ENCODE assay signal across 8 mouse cellular contexts in genomic region chr3:63900021-63900571, GRCm38 (mm10). TPM values are rescaled to one million over a fixed set of nuclear protein-coding genes. Genes with fewer than 3 reads are reported as not detected.
DNase-seq lines count a peak whose midpoint lies in the region; ATAC-seq and TF ChIP-seq lines count a peak whose summit lies in the region.

No protein-coding gene starts in this region.

- TF ChIP-seq EP300 in stomach, postnatal 0 days (optimal IDR thresholded peaks at IDR 0.05): no peak

- no peak overlapping the region for H3K27ac ChIP-seq in gastrocnemius, adult 2 months
- peak overlapping the region; percentile 93 for H3K27ac ChIP-seq in hindbrain, embryonic 12.5 days
- no peak overlapping the region for H3K27ac ChIP-seq in liver, embryonic 13.5 days
- H3K27ac ChIP-seq in stomach, postnatal 0 days (replicated peaks): no peak overlapping the region

- no peaks in the 10 kb centered on the region for H3K9me3 ChIP-seq in hindbrain, embryonic 12.5 days (replicated peaks)
- H3K9me3 ChIP-seq in liver, embryonic 13.5 days (replicated peaks): no peaks in the 10 kb centered on the region
- H3K9me3 ChIP-seq in stomach, postnatal 0 days (ENCODE audit: control insufficient read depth, low read length): no peaks in the 10 kb centered on the region

- WGBS in hindbrain, embryonic 12.5 days: 1% methylated on average over 12 of the region's 12 CpGs
- 8% methylated on average over 12 of the region's 12 CpGs for WGBS in liver, embryonic 13.5 days (ENCODE audit: insufficient replicate concordance)
- WGBS in stomach, postnatal 0 days: 9% methylated on average over 12 of the region's 12 CpGs

- H3K4me1 ChIP-seq in hindbrain, embryonic 12.5 days: peaks cover 26% of the 10 kb centered on the region
- no peaks in the 10 kb centered on the region; the same call in 1 of the 2 replicates for H3K4me1 ChIP-seq in liver, embryonic 13.5 days (replicated peaks)
- no peaks in the 10 kb centered on the region for H3K4me1 ChIP-seq in stomach, postnatal 0 days (replicated peaks; ENCODE audit: control insufficient read depth, insufficient read depth)

- peak; percentile 26 for ATAC-seq in hindbrain, embryonic 12.5 days (ENCODE audit: low FRiP score)
- ATAC-seq in liver, embryonic 13.5 days (ENCODE audit: low read depth): no peak
- ATAC-seq in stomach, postnatal 0 days (ENCODE audit: low FRiP score, low TSS enrichment): no peak
- ATAC-seq in cerebellum, adult (ENCODE audit: insufficient number of reproducible peaks, low FRiP score, low TSS enrichment): no peak

- intact Hi-C loops in gastrocnemius, adult 2 months (cut with DNase I): no loop called here

- no peaks in the 10 kb centered on the region for H3K36me3 ChIP-seq in hindbrain, embryonic 12.5 days
- no peaks in the 10 kb centered on the region for H3K36me3 ChIP-seq in liver, embryonic 13.5 days
- no peaks in the 10 kb centered on the region for H3K36me3 ChIP-seq in stomach, postnatal 0 days (ENCODE audit: control insufficient read depth, insufficient read depth, low read length)

- no peak overlapping the region; the same call in 1 of the 2 replicates for H3K9ac ChIP-seq in hindbrain, embryonic 12.5 days
- no peak overlapping the region for H3K9ac ChIP-seq in liver, embryonic 13.5 days
- no peak overlapping the region for H3K9ac ChIP-seq in stomach, postnatal 0 days (ENCODE audit: low read length)

- peak overlapping the region; percentile 82 for H3K4me2 ChIP-seq in hindbrain, embryonic 12.5 days (replicated peaks)
- peak overlapping the region; percentile 77 for H3K4me2 ChIP-seq in liver, embryonic 13.5 days
- H3K4me2 ChIP-seq in stomach, postnatal 0 days (replicated peaks; ENCODE audit: low read depth): peak overlapping the region; percentile 99

- DNase-seq in gastrocnemius, adult 2 months: no peak
- no peak for DNase-seq in gastrocnemius, postnatal 10 days
- DNase-seq in R1 (ENCODE audit: low read depth, low spot score): peak; percentile 41
- DNase-seq in liver, embryonic 13.5 days: no peak
- no peak for DNase-seq in stomach, postnatal 0 days (ENCODE audit: low spot score)
- no peak for DNase-seq in cerebellum, adult 18-20 months

- no peak for TF ChIP-seq CTCF in gastrocnemius, adult 2 months (IDR thresholded peaks at IDR 0.05)
- TF ChIP-seq CTCF in stomach, postnatal 0 days (IDR thresholded peaks at IDR 0.05; ENCODE audit: low read depth): no peak

- H3K4me3 ChIP-seq in gastrocnemius, adult 2 months: peak overlapping the region; percentile 76; the same call in 1 of the 2 replicates
- H3K4me3 ChIP-seq in hindbrain, embryonic 12.5 days: peak overlapping the region; percentile 77
- peak overlapping the region; percentile 55 for H3K4me3 ChIP-seq in liver, embryonic 13.5 days (replicated peaks)
- H3K4me3 ChIP-seq in stomach, postnatal 0 days (ENCODE audit: low read depth, low read length): peak overlapping the region; percentile 54

- H3K27me3 ChIP-seq in hindbrain, embryonic 12.5 days: no peaks in the 10 kb centered on the region
- H3K27me3 ChIP-seq in liver, embryonic 13.5 days: peaks cover 34% of the 10 kb centered on the region
- H3K27me3 ChIP-seq in stomach, postnatal 0 days (ENCODE audit: control insufficient read depth, insufficient read depth, low read length): no peaks in the 10 kb centered on the region

RNA-seq across cellular contexts. Expression of gene Plch1, which starts 0.8 kb away (rescaled TPM):
- total RNA-seq in gastrocnemius, adult 2 months (2021): not detected
- under 1 TPM; 0.20 to 0.31 TPM for total RNA-seq in gastrocnemius, postnatal 10 days (2021)
- 25.2 and 25.5 TPM in 2 replicates for polyA plus RNA-seq in hindbrain, embryonic 12.5 days (2016; fragmentation: Nextera tagmentation; extraction: Ambion mirVana)
- 0.09 and 0.10 TPM in 2 replicates for polyA plus RNA-seq in liver, embryonic 13.5 days (2015; fragmentation: Nextera tagmentation; extraction: Ambion mirVana)
- polyA plus RNA-seq in stomach, postnatal 0 days (2015; fragmentation: Nextera tagmentation; extraction: Ambion mirVana): 1.7 TPM in 2 replicates

RNA-seq across cellular contexts. Expression of gene E130311K13Rik, which starts 29.2 kb away (rescaled TPM):
- 1 to 10 TPM; 5.9 to 6.4 TPM for total RNA-seq in gastrocnemius, adult 2 months (2021)
- 1 to 10 TPM; 4.4 to 5.6 TPM for total RNA-seq in gastrocnemius, postnatal 10 days (2021)
- 4.3 and 4.8 TPM in 2 replicates for polyA plus RNA-seq in hindbrain, embryonic 12.5 days (2016; fragmentation: Nextera tagmentation; extraction: Ambion mirVana)
- polyA plus RNA-seq in liver, embryonic 13.5 days (2015; fragmentation: Nextera tagmentation; extraction: Ambion mirVana): 2.2 and 2.3 TPM in 2 replicates
- 6.3 and 6.9 TPM in 2 replicates for polyA plus RNA-seq in stomach, postnatal 0 days (2015; fragmentation: Nextera tagmentation; extraction: Ambion mirVana)
